Mouse (Mus musculus): ENCODE data around the gene Lhx8.

- no peak for TF ChIP-seq CTCF (IDR thresholded peaks at IDR 0.05; ENCODE audit: extremely low read depth, insufficient read depth, low read length)
- TF ChIP-seq POLR2A (IDR thresholded peaks at IDR 0.05; ENCODE audit: extremely low read depth, insufficient read depth, low read length) = no peak
Observed at GRCm38 (mm10) chr3:154284260-154284659, 46.2 kb downstream of the Lhx8 start.

Data from cortical plate, adult 2 months (tissue).